Mouse (Mus musculus) embryo, embryonic 11.5 days (tissue): ENCODE measurements around the gene Zfp619.
"Not testable (repeated sequence)": the region's sequence is repeated elsewhere in the genome, so short reads cannot be mapped to it uniquely, and the experiment has no call there.

Experiments
- DNase-seq: peaks from one replicate; pipeline ENCODE4 v3.0.0-alpha.2; 2012; ENCODE audit warnings: low read depth, low spot score

Zfp619 gene

GRCm38 (mm10) chr7:39589044-39589443, 71.5 kb downstream of the Zfp619 start:
- not testable (repeated sequence) for DNase-seq
